Mouse (Mus musculus) liver, embryonic 14.5 days (tissue): Measurements from ENCODE around the gene Vwa3a.

Source experiments
- CTCF ChIP-seq: IDR thresholded peaks from 2 replicates; pipeline ENCODE4 v1.5.1; 2016; ENCODE audit warnings: antibody characterized with exemption, low read depth, control low read depth
- EP300 ChIP-seq: IDR thresholded peaks from 2 replicates; pipeline ENCODE4 v1.6.1; 2016; ENCODE audit warnings: antibody characterized with exemption, low read depth

DNA sequence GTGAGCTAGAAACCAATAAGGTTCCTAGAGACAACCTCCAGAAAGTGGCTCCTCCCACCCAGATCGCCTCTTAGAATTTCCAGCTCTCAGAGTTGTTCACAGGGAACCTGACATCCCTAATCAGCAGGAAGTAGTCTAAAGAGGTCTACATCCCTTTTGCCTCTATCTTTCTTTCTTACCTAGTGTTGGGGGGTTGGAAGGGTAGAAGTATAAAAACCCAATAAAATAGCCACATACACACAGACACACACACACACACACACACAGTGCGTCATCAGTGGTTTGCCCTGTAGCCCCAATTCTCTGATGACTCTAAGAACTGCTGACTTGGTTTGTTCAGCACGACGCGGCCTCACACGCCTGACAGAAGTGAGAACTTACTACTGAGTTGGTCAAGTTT lies 39.5 kb upstream of the Vwa3a start:
- TF ChIP-seq EP300, result no peak
- no peak for TF ChIP-seq CTCF
